Mouse (Mus musculus) forebrain, embryonic 14.5 days (tissue): ENCODE measurements at regions not wholly inside any gene's neighbourhood (a gene's known extent, or its start where the extent isn't known, plus 50 kb on each side); places are given as distances from the start of the nearest gene placed in this dataset.

Experiments
- ATAC-seq: fragments of 200-750 bp; cut with Nextera tagmentation; 2 replicates; pipeline ENCODE4 v1.8.0; 2017; ENCODE audit warnings: mild to moderate bottlenecking, moderate library complexity
- DNase-seq: peaks from one replicate; pipeline ENCODE4 v3.0.0-alpha.2; 2015; ENCODE audit warnings: low spot score
- H3K27ac ChIP-seq: fragments of 300-500 bp; sonication (generic); 2 replicates; pipeline ENCODE4 v1.5.1; 2014; ENCODE audit warnings: low read depth, mild to moderate bottlenecking, control low read depth, low read length, moderate library complexity
- H3K27me3 ChIP-seq: fragments of 300-500 bp; sonication (generic); replicated peaks from 2 replicates; pipeline ENCODE4 v1.6.1; 2014; ENCODE audit warnings: low read length, control low read depth, mixed read lengths; ENCODE audit not compliant: control insufficient read depth, insufficient read depth
- H3K36me3 ChIP-seq: fragments of 300-500 bp; sonication (generic); 2 replicates; pipeline ENCODE4 v1.6.1; 2014; ENCODE audit warnings: low read length, control low read depth; ENCODE audit not compliant: control insufficient read depth, insufficient read depth
- H3K4me1 ChIP-seq: fragments of 300-500 bp; sonication (generic); 2 replicates; pipeline ENCODE4 v1.6.1; 2014; ENCODE audit warnings: antibody characterized with exemption, low read length, control low read depth; ENCODE audit not compliant: control insufficient read depth, insufficient read depth
- H3K4me2 ChIP-seq: fragments of 300-500 bp; sonication (generic); 2 replicates; pipeline ENCODE4 v1.6.1; 2014; ENCODE audit warnings: mild to moderate bottlenecking, control low read depth, low read length
- H3K4me3 ChIP-seq: fragments of 300-500 bp; sonication (generic); 2 replicates; pipeline ENCODE4 v1.5.1; 2014; ENCODE audit warnings: low read depth, low read length, control low read depth
- H3K9ac ChIP-seq: fragments of 300-500 bp; sonication (generic); 2 replicates; pipeline ENCODE4 v1.6.1; 2014; ENCODE audit warnings: mild to moderate bottlenecking, low read length, control low read depth, moderate library complexity
- H3K9me3 ChIP-seq: fragments of 300-500 bp; sonication (generic); replicated peaks from 2 replicates; pipeline ENCODE4 v1.6.1; 2016; ENCODE audit warnings: low read length, control low read depth, mixed read lengths; ENCODE audit not compliant: control insufficient read depth
- WGBS: fragments of 180-500 bp; shearing (Covaris S2); extraction: QIAGEN DNeasy Blood & Tissue Kit; methylation state at CpG from one replicate; pipeline ENCODE4 v1.1.7; 2014; 5-methylcytosine and 5-hydroxymethylcytosine counted together

DNA sequence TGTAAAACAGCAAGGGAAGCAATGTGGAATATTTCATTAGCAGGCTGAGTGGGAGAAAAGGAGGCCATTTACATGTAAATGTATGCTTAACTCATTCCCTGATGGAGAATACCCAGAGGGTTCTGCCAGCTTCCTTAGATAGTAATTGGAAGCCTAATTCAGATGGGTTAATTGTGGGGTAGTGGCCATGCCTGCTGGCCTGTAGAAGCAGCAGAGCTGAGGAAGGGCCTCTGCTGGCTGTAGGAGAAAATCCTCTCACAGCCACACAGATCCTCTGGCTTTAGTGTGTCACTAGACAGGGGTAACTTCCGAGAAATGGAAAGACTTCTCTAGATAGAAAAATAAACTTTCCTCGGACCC lies 1588.7 kb upstream of the Got2 start:
- peak; percentile 90 for DNase-seq
- Histone ChIP-seq H3K9me3 (no peaks in the 10 kb centered on the region), H3K36me3 (no peaks in the 10 kb centered on the region), H3K4me1 (peaks cover 20% of the 10 kb centered on the region), H3K4me3 (no peak overlapping the region), H3K9ac (no peak overlapping the region), H3K27me3 (no peaks in the 10 kb centered on the region), H3K27ac (no peak overlapping the region; the same call in 1 of the 2 replicates), H3K4me2 (no peak overlapping the region)
- 30% methylated on average over 2 of the region's 2 CpGs for WGBS
- ATAC-seq = peak; percentile 95

DNA sequence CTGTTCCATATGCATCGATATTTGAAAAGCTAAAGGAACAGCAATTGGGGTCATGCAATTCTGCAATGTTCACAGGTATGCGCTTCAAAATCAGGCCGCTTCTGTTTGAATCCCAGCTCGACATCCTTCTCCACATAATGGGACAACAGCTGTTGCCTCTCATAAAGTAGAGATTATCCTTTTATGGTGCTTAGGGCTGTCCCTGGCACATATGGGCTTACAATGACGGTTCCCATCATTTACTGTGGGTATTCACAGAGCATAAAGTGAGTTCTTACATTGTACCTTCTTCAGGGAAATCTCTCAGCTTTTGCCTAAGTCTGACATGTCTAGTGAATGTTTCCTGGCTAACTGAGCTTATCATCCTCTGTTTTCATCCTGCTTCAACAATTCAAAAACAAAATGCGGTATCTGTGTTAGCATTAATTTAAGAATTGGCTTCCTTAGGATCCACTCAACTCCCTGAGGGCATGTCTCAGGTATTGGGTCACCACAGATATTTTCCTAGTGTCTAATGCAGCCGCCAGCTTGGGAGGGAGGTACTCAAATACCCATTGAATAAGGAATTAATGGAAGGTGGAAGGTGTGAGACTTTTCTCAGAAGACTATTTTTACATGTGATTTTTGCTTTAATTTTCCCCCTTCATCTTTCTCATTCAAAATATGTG lies 1588.2 kb upstream of the Got2 start:
- ATAC-seq (peak; percentile 74), DNase-seq (peak; percentile 35)
- Histone ChIP-seq H3K27ac (peak overlapping the region; percentile 55; the same call in 1 of the 2 replicates), H3K4me3 (no peak overlapping the region), H3K4me2 (no peak overlapping the region), H3K36me3 (no peaks in the 10 kb centered on the region), H3K9me3 (no peaks in the 10 kb centered on the region), H3K27me3 (no peaks in the 10 kb centered on the region), H3K9ac (no peak overlapping the region), H3K4me1 (peaks cover 20% of the 10 kb centered on the region)
- 27% methylated on average over 7 of the region's 7 CpGs for WGBS

DNA sequence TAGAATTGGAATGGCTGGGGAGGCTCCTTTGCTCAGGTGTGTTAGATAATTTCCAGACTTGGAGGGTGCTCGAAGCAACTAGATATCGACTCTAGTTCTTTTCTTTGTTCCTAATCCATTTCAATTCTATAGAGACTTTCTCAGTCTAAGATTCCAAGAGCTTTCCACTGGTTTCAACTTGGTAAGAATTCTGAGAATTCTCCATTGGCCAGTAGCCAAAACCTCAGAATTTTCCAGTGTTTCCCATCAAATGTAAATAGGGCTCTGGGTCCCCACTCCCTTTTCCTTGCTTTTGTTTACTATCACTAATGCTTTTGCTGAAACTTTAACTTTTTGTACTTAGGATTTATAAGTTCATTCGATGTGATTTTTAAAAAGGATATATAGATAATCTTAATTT lies 1585.0 kb upstream of the Got2 start:
- peaks cover 20% of the 10 kb centered on the region for H3K4me1 ChIP-seq
- H3K4me3 ChIP-seq = no peak overlapping the region
- H3K27ac ChIP-seq = no peak overlapping the region
- WGBS = 83% methylated on average over 3 of the region's 3 CpGs
- no peak overlapping the region for H3K9ac ChIP-seq
- ATAC-seq (no peak), DNase-seq (no peak)
- H3K9me3 ChIP-seq = no peaks in the 10 kb centered on the region
- no peak overlapping the region for H3K4me2 ChIP-seq
- H3K36me3 ChIP-seq = no peaks in the 10 kb centered on the region
- H3K27me3 ChIP-seq = no peaks in the 10 kb centered on the region

DNA sequence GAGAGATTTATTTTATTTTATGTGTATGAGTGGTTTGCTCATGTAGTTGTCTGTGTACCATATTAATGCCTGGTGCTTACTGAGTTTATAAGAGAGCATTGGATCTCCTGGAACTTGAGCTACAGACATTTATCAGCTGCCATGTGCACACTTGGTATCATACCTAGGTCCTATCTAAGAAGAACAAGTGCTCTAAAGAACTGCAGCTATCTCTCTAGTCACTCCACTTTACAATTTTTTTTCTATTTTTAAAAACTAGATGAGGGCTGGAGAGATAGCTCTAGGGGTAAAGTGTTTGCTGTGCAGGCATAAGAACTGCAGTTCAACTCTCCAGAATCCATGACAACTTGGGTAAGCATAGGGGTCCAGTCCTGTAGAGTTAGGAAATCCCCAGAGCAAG lies 1573.1 kb upstream of the Got2 start:
- Histone ChIP-seq H3K9ac (no peak overlapping the region), H3K27me3 (no peaks in the 10 kb centered on the region), H3K36me3 (no peaks in the 10 kb centered on the region), H3K27ac (no peak overlapping the region), H3K9me3 (no peaks in the 10 kb centered on the region), H3K4me1 (no peaks in the 10 kb centered on the region), H3K4me2 (no peak overlapping the region), H3K4me3 (no peak overlapping the region)
- no peak for DNase-seq
- no peak for ATAC-seq

DNA sequence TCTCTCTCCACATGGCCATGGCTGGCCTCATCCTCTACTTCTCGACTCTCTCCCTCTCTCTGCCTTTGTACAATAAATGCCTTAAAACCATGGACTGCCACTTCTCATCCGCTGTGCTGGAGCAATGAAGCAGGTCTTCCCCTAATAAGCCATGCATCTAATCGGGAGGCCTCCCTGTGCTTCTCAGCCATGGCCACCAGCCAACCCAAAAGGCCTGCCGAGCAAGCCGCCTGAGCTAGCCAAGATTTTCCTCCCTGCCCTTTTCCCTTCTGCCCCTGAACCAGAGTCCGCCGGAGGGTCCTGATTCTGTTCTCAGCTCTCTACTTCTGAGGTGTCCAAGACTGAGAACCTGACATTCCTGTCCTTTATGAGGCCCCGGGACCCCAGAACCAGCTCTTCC lies 1559.3 kb upstream of the Got2 start:
- Histone ChIP-seq H3K9ac (no peak overlapping the region), H3K4me3 (no peak overlapping the region), H3K36me3 (no peaks in the 10 kb centered on the region), H3K27ac (no peak overlapping the region), H3K4me2 (no peak overlapping the region), H3K27me3 (no peaks in the 10 kb centered on the region), H3K4me1 (no peaks in the 10 kb centered on the region), H3K9me3 (no peaks in the 10 kb centered on the region)
- no peak for ATAC-seq
- 83% methylated on average over 8 of the region's 8 CpGs for WGBS
- no peak for DNase-seq

DNA sequence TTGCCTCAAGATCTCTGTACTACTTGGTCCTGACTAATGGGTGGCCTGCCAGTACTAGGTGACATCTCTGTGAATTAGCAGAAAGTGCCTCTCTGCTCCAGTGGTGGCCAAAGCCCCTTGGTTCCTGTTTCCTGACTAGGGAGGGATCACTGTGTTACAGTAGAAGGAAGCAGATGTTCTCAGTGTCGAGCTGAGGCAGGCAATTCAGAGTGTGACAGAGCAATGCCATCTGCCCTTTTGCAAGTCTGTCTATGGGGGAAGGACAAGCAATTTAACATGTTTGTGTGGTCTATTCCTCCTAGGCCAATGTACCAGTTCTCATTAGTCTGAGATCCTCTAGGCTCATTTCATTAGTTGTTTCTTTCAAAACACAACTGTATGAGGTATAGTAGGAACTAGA lies 1553.1 kb upstream of the Got2 start:
- Histone ChIP-seq H3K27me3 (no peaks in the 10 kb centered on the region), H3K4me1 (no peaks in the 10 kb centered on the region), H3K9me3 (no peaks in the 10 kb centered on the region), H3K9ac (no peak overlapping the region), H3K27ac (no peak overlapping the region), H3K4me3 (no peak overlapping the region), H3K36me3 (no peaks in the 10 kb centered on the region), H3K4me2 (no peak overlapping the region)
- peak; percentile 6 for DNase-seq
- no peak for ATAC-seq
- 37% methylated on average over 1 of the region's 1 CpGs for WGBS

DNA sequence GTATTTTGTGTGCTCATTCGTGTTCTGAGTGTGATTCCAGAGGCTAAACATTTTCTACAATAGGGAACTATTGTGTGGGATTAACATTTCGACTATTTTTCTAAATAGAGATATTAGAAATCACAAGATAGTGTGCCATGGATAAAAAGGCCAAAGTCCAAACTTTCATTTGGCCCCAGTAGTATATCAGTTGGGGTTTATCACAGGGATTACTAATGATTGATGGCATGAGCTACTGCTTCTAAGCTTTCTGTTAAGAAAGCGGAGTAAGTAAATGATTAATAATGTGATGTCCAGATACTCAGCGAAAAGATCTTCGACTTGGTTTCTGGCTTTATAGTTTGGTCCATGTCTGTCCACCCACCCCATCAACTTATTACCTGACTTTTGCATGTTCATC lies 1545.2 kb upstream of the Got2 start:
- no peak overlapping the region for H3K27ac ChIP-seq
- H3K36me3 ChIP-seq = no peaks in the 10 kb centered on the region
- 91% methylated on average over 5 of the region's 5 CpGs for WGBS
- H3K27me3 ChIP-seq = no peaks in the 10 kb centered on the region
- DNase-seq (no peak), ATAC-seq (no peak)
- H3K9ac ChIP-seq = no peak overlapping the region
- no peak overlapping the region for H3K4me3 ChIP-seq
- H3K4me1 ChIP-seq = no peaks in the 10 kb centered on the region
- H3K9me3 ChIP-seq = no peaks in the 10 kb centered on the region
- H3K4me2 ChIP-seq = no peak overlapping the region

DNA sequence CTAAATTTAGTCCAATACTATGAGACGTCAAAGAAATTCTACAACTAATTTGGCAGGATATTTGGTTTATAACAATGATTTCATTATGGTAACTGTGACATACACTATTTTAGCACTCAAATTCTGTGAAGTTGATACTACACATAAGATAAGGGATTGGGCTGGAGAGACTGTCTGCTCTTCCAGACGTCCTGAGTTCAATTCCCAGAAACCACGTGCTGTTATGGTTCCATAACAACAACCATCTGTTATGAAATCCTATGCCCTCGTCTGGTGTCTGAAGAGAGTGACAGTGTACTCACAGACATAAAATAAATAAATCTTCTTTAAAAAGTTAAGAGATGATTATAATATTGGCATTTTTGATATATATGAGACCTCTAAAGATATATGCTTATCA lies 1543.1 kb upstream of the Got2 start:
- no peak overlapping the region for H3K4me2 ChIP-seq
- no peaks in the 10 kb centered on the region for H3K4me1 ChIP-seq
- H3K27ac ChIP-seq = no peak overlapping the region
- H3K9me3 ChIP-seq = no peaks in the 10 kb centered on the region
- ATAC-seq (peak; percentile 67; the same call in 1 of the 2 replicates), DNase-seq (peak; percentile 65)
- no peak overlapping the region for H3K9ac ChIP-seq
- no peaks in the 10 kb centered on the region for H3K27me3 ChIP-seq
- H3K4me3 ChIP-seq = no peak overlapping the region
- WGBS = 65% methylated on average over 4 of the region's 4 CpGs
- no peaks in the 10 kb centered on the region for H3K36me3 ChIP-seq

DNA sequence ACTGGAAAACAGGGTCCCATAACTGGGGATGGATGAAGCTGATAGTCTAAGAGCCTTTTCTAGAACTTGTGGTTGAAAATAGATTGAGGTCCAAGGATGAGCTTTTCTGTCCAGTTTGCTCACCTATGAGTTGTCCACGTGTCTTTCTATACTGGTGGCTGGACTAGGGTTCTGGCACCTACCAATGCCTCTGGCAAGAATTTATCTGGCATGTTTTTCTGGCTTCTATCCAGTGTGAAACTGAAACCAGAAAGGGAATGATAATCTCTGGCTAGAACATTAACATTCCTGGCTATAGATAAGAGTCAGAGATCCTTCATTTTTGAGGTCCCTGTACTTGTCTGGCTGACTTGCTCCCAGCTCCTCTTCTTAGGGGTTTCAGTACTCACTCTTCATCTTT lies 1534.0 kb upstream of the Got2 start:
- H3K4me3 ChIP-seq = no peak overlapping the region
- no peaks in the 10 kb centered on the region for H3K36me3 ChIP-seq
- H3K27me3 ChIP-seq = no peaks in the 10 kb centered on the region
- no peak overlapping the region for H3K4me2 ChIP-seq
- no peaks in the 10 kb centered on the region for H3K4me1 ChIP-seq
- no peaks in the 10 kb centered on the region for H3K9me3 ChIP-seq
- H3K27ac ChIP-seq = no peak overlapping the region
- H3K9ac ChIP-seq = no peak overlapping the region
- ATAC-seq (no peak), DNase-seq (no peak)
- WGBS = 83% methylated on average over 1 of the region's 1 CpGs
